Mouse (Mus musculus) spleen, adult 2 months (tissue): ENCODE data around the gene Tmem45a2.

Experiments used
- CTCF ChIP-seq: fragments of 200-500 bp; IDR thresholded peaks from 2 replicates; pipeline ENCODE4 v1.5.1; 2011; ENCODE audit warnings: mild to moderate bottlenecking, inconsistent platforms; ENCODE audit not compliant: insufficient read depth, insufficient read length, insufficient replicate concordance; ENCODE audit errors: extremely low read depth
- POLR2A ChIP-seq: fragments of 200-500 bp; IDR thresholded peaks from 2 replicates; pipeline ENCODE4 v1.6.1; 2011; ENCODE audit warnings: low read depth, low read length, inconsistent platforms

- TF ChIP-seq CTCF (no peak), POLR2A (no peak)
Measured at GRCm38 (mm10) chr16:57075986-57076385, 4.8 kb upstream of the Tmem45a2 start.
